Mouse (Mus musculus): Measurements from ENCODE around the gene Gkn2. TPM values are rescaled to one million over a fixed set of nuclear protein-coding genes. Genes with fewer than 3 reads are reported as not detected.

The Gkn2 gene
- total and polyA plus RNA-seq, 3 experiments: not detected

DNA sequence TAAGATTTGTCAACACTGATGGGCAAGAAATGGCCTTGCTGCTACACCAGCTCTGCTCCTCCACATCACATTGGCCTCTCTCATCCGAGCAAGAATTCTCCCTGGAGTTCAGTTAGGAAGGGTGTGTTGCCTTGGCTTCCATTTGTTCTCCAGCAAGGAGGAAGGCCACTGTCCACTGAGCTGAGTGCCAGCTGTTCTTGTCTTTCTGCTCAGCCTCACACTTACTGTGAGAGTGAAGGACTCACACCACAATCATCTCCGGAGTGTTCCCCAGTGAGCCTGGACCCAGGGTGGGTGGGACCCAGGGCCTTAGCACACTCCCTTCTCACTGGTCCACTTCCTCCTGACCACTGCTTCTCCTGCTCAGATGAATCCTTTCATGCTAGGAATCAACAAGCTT lies 46.2 kb upstream of the Gkn2 start:
- no peak for TF ChIP-seq MYB (IDR thresholded peaks at IDR 0.05; ENCODE audit: low read depth, low read length)
- no peak for TF ChIP-seq GABPA (IDR thresholded peaks at IDR 0.05; ENCODE audit: low read depth, low read length)
- no peak for TF ChIP-seq ETS1 (IDR thresholded peaks at IDR 0.05; ENCODE audit: low read depth, low read length)
- TF ChIP-seq GATA1 (IDR thresholded peaks at IDR 0.05; ENCODE audit: low read depth, low read length): no peak
- TF ChIP-seq ELF1 (IDR thresholded peaks at IDR 0.05; ENCODE audit: low read depth, low read length): no peak
- TF ChIP-seq UBTF (IDR thresholded peaks at IDR 0.05; ENCODE audit: borderline replicate concordance, insufficient read depth, low read depth, low read length): no peak
- TF ChIP-seq HCFC1 (IDR thresholded peaks at IDR 0.05; ENCODE audit: low read depth, low read length): no peak
- no peak for TF ChIP-seq MYC (IDR thresholded peaks at IDR 0.05; ENCODE audit: low read depth, low read length)
- TF ChIP-seq POLR2AphosphoS2 (IDR thresholded peaks at IDR 0.05; ENCODE audit: low read length): no peak
- no peak for TF ChIP-seq MXI1 (IDR thresholded peaks at IDR 0.05; ENCODE audit: low read depth, low read length)
- TF ChIP-seq E2F4 (IDR thresholded peaks at IDR 0.05; ENCODE audit: borderline replicate concordance, low read depth, low read length): no peak
- TF ChIP-seq CTCF (IDR thresholded peaks at IDR 0.05 in 2 of 3, conservative IDR thresholded peaks at IDR 0.05 in 1 of 3; ENCODE audit: control insufficient read depth in 1 of 3, insufficient read depth in 1 of 3, low read depth in 2 of 3, low read length in 3 of 3, poor library complexity in 1 of 3, severe bottlenecking in 1 of 3): no peak
- TF ChIP-seq RAD21 (IDR thresholded peaks at IDR 0.05; ENCODE audit: low read depth, low read length): no peak
- no peak for TF ChIP-seq USF2 (IDR thresholded peaks at IDR 0.05; ENCODE audit: borderline replicate concordance in 1 of 2, insufficient read depth in 1 of 2, low read depth in 1 of 2, low read length in 2 of 2)
- no peak for TF ChIP-seq EP300 (IDR thresholded peaks at IDR 0.05; ENCODE audit: low read depth in 1 of 2, low read length in 2 of 2)
- H3K9ac ChIP-seq (ENCODE audit: control insufficient read depth, low read depth, low read length, poor library complexity, severe bottlenecking): no peak overlapping the region
- no peak overlapping the region for H3K4me3 ChIP-seq (ENCODE audit: control insufficient read depth in 1 of 2, insufficient read depth in 1 of 2, low read depth in 2 of 2, low read length in 2 of 2)
- no peaks in the 10 kb centered on the region for H3K79me2 ChIP-seq (ENCODE audit: control insufficient read depth, insufficient read depth, low read length, poor library complexity)
- no peaks in the 10 kb centered on the region for H3K36me3 ChIP-seq (ENCODE audit: control insufficient read depth in 1 of 2, insufficient read depth in 2 of 2, low read length in 2 of 2)
- peaks cover 0 to 1% of the 10 kb centered on the region in 2 experiments; a peak in 1 of 4 replicates for H3K27me3 ChIP-seq (ENCODE audit: control insufficient read depth in 1 of 2, insufficient read depth in 2 of 2, low read length in 2 of 2)
- no peak for DNase-seq (ENCODE audit: low read depth, low spot score)
- H3K9me3 ChIP-seq (replicated peaks; ENCODE audit: insufficient read depth, low read length): no peaks in the 10 kb centered on the region
- H3K4me1 ChIP-seq (ENCODE audit: control insufficient read depth in 1 of 2, insufficient read depth in 2 of 2, low read length in 2 of 2): no peaks in the 10 kb centered on the region
- H3K27ac ChIP-seq (ENCODE audit: control insufficient read depth, low read depth, low read length): no peak overlapping the region

DNA sequence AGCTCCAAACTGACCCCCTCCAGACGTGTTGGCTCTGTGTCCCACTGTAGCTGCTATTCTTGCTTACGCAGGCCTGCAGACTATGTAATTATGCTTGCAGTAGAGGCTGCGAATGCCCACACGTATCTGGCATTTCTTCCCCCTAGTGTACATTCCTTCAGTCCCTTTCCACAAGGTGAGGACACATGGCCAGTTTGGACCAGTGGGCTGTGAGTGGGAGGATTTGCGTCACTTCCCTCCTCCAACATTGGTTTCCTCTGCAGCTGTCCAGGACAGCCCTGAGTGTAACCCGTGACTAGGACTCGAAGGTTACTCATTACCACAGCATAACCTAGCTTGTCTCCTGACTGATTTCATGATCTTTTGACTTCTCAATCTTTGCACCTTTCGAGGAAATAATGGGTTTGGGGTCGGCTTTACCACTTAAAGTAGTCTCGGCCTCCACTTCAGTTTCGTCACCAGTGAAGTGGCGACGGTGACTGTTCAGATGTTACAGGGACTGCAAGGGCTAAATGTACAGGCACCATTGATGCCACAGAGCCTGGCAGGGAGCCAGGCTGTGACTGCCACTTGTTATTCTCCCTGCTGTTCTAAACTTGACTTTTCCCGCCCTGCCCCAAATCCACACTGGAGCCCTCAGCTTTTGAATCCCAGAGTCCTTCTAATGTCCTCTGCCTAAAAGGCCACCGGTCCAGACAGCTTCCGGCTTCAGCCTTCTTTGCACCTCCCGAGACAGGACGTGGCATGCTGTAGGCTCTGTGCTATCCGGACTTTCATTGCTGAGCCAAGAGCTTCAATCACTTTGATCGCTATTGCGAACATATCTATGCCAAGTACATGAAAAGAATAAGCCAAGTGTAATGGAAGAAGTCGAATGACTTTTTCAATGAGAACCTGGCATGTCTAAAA lies 44.6 kb upstream of the Gkn2 start:
- Histone ChIP-seq H3K36me3 (ENCODE audit: control insufficient read depth in 1 of 2, insufficient read depth in 2 of 2, low read length in 2 of 2) (no peaks in the 10 kb centered on the region), H3K27me3 (ENCODE audit: control insufficient read depth in 1 of 2, insufficient read depth in 2 of 2, low read length in 2 of 2) (peaks cover 0 to 1% of the 10 kb centered on the region in 2 experiments; a peak in 1 of 4 replicates), H3K4me1 (ENCODE audit: control insufficient read depth in 1 of 2, insufficient read depth in 2 of 2, low read length in 2 of 2) (no peaks in the 10 kb centered on the region), H3K4me3 (ENCODE audit: control insufficient read depth in 1 of 2, insufficient read depth in 1 of 2, low read depth in 2 of 2, low read length in 2 of 2) (no peak overlapping the region), H3K79me2 (ENCODE audit: control insufficient read depth, insufficient read depth, low read length, poor library complexity) (no peaks in the 10 kb centered on the region), H3K9ac (ENCODE audit: control insufficient read depth, low read depth, low read length, poor library complexity, severe bottlenecking) (no peak overlapping the region), H3K27ac (ENCODE audit: control insufficient read depth, low read depth, low read length) (no peak overlapping the region), H3K9me3 (replicated peaks; ENCODE audit: insufficient read depth, low read length) (no peaks in the 10 kb centered on the region)
- no peak for DNase-seq (ENCODE audit: low read depth, low spot score)
- no peak for TF ChIP-seq CHD1 (IDR thresholded peaks at IDR 0.05; ENCODE audit: low read depth, low read length)
- TF ChIP-seq MAFK (IDR thresholded peaks at IDR 0.05; ENCODE audit: borderline replicate concordance, low read depth, low read length): no peak
- TF ChIP-seq MYC (IDR thresholded peaks at IDR 0.05; ENCODE audit: low read depth, low read length): no peak
- no peak for TF ChIP-seq GATA1 (IDR thresholded peaks at IDR 0.05; ENCODE audit: low read depth, low read length)
- TF ChIP-seq ZMIZ1 (IDR thresholded peaks at IDR 0.05; ENCODE audit: low read depth, low read length): no peak
- TF ChIP-seq POLR2AphosphoS2 (IDR thresholded peaks at IDR 0.05; ENCODE audit: low read length): no peak
- no peak for TF ChIP-seq MAX (IDR thresholded peaks at IDR 0.05; ENCODE audit: low read length)
- no peak for TF ChIP-seq GABPA (IDR thresholded peaks at IDR 0.05; ENCODE audit: low read depth, low read length)
- TF ChIP-seq KAT2A (conservative IDR thresholded peaks at IDR 0.05; ENCODE audit: low read depth, low read length): no peak

Measured in MEL (cell line).